Mouse (Mus musculus) midbrain, embryonic 14.5 days (tissue): Measurements from ENCODE around the gene Mettl7b. TPM values are rescaled to one million over a fixed set of nuclear protein-coding genes. Genes with fewer than 3 reads are reported as not detected.
A peak's percentile ranks its signal among the peaks of the same experiment; 100 is the strongest.

Experiments
- ATAC-seq: fragments of 200-750 bp; cut with Nextera tagmentation; 2 replicates; pipeline ENCODE4 v1.8.0; 2017; ENCODE audit warnings: moderate number of reproducible peaks, moderate library complexity; ENCODE audit not compliant: low FRiP score, low TSS enrichment
- DNase-seq: peaks from one replicate; pipeline ENCODE4 v3.0.0-alpha.2; 2015
- H3K27ac ChIP-seq: fragments of 300-500 bp; sonication (generic); replicated peaks from 2 replicates; pipeline ENCODE4 v1.5.1; 2014; ENCODE audit warnings: mild to moderate bottlenecking, low read depth, low read length, moderate library complexity
- H3K27me3 ChIP-seq: fragments of 300-500 bp; sonication (generic); 2 replicates; pipeline ENCODE4 v1.6.1; 2014; ENCODE audit warnings: low read length, control low read depth, mixed read lengths; ENCODE audit not compliant: control insufficient read depth, insufficient read depth
- H3K36me3 ChIP-seq: fragments of 300-500 bp; sonication (generic); 2 replicates; pipeline ENCODE4 v1.6.1; 2014; ENCODE audit warnings: low read length, control low read depth; ENCODE audit not compliant: control insufficient read depth, insufficient read depth
- H3K4me1 ChIP-seq: fragments of 300-500 bp; sonication (generic); 2 replicates; pipeline ENCODE4 v1.6.1; 2014; ENCODE audit warnings: mild to moderate bottlenecking, antibody characterized with exemption, low read length, control low read depth; ENCODE audit not compliant: control insufficient read depth, insufficient read depth
- H3K4me2 ChIP-seq: fragments of 300-500 bp; sonication (generic); 2 replicates; pipeline ENCODE4 v1.6.1; 2014; ENCODE audit warnings: mild to moderate bottlenecking, low read length, moderate library complexity
- H3K4me3 ChIP-seq: fragments of 300-500 bp; sonication (generic); replicated peaks from 2 replicates; pipeline ENCODE4 v1.5.1; 2014; ENCODE audit warnings: low read depth, low read length
- H3K9ac ChIP-seq: fragments of 300-500 bp; sonication (generic); replicated peaks from 2 replicates; pipeline ENCODE4 v1.6.1; 2014; ENCODE audit warnings: mild to moderate bottlenecking, low read length, moderate library complexity
- H3K9me3 ChIP-seq: fragments of 300-500 bp; sonication (generic); 2 replicates; pipeline ENCODE4 v1.6.1; 2016; ENCODE audit warnings: low read length, control low read depth, mixed read lengths; ENCODE audit not compliant: control insufficient read depth
- WGBS: fragments of 180-500 bp; shearing (Covaris S2); extraction: QIAGEN DNeasy Blood & Tissue Kit; methylation state at CpG from one replicate; pipeline ENCODE4 v1.1.7; 2014; 5-methylcytosine and 5-hydroxymethylcytosine counted together
- polyA plus RNA-seq: library from polyadenylated mRNA; unstranded; fragments of >200 nt; fragmentation: Nextera tagmentation; extraction: Ambion mirVana; gene quantifications from 2 replicates; pipeline ENCODE4 v1.2.1, GENCODE M21; 2014

The Mettl7b gene
- polyA plus RNA-seq, 1 experiment from 2014 or later = not detected

GRCm38 (mm10) chr10:128980644-128981365 is 20.0 kb upstream of the Mettl7b start:
- H3K4me1 ChIP-seq = no peaks in the 10 kb centered on the region
- H3K36me3 ChIP-seq = no peaks in the 10 kb centered on the region
- WGBS = 87% methylated on average over 3 of the region's 3 CpGs
- ATAC-seq (no peak; the same call in 1 of the 2 replicates), DNase-seq (no peak)
- H3K27ac ChIP-seq = no peak overlapping the region
- H3K4me3 ChIP-seq = no peak overlapping the region
- H3K9me3 ChIP-seq = no peaks in the 10 kb centered on the region
- H3K4me2 ChIP-seq = no peak overlapping the region
- H3K9ac ChIP-seq = no peak overlapping the region
- no peaks in the 10 kb centered on the region for H3K27me3 ChIP-seq

GRCm38 (mm10) chr10:128977522-128978114 is 16.8 kb upstream of the Mettl7b start:
- Histone ChIP-seq H3K9me3 (no peaks in the 10 kb centered on the region), H3K9ac (no peak overlapping the region), H3K27ac (no peak overlapping the region), H3K27me3 (no peaks in the 10 kb centered on the region), H3K4me1 (no peaks in the 10 kb centered on the region), H3K36me3 (no peaks in the 10 kb centered on the region), H3K4me3 (no peak overlapping the region), H3K4me2 (no peak overlapping the region)
- peak; percentile 85 for DNase-seq
- WGBS = 27% methylated on average over 9 of the region's 9 CpGs
- ATAC-seq = peak; percentile 77

GRCm38 (mm10) chr10:128976395-128976794 is 15.6 kb upstream of the Mettl7b start:
- Histone ChIP-seq H3K9ac (no peak overlapping the region), H3K4me2 (no peak overlapping the region), H3K4me1 (no peaks in the 10 kb centered on the region), H3K9me3 (no peaks in the 10 kb centered on the region), H3K36me3 (no peaks in the 10 kb centered on the region), H3K27ac (no peak overlapping the region), H3K4me3 (no peak overlapping the region), H3K27me3 (no peaks in the 10 kb centered on the region)
- DNase-seq (no peak), ATAC-seq (no peak)
- 71% methylated on average over 3 of the region's 3 CpGs for WGBS

- H3K27me3 ChIP-seq = no peaks in the 10 kb centered on the region
- ATAC-seq = no peak
- no peak overlapping the region for H3K27ac ChIP-seq
- no peak overlapping the region for H3K4me3 ChIP-seq
- no peak for DNase-seq
- 73% methylated on average over 4 of the region's 4 CpGs for WGBS
- no peak overlapping the region for H3K9ac ChIP-seq
- no peaks in the 10 kb centered on the region for H3K9me3 ChIP-seq
- H3K36me3 ChIP-seq = no peaks in the 10 kb centered on the region
- H3K4me1 ChIP-seq = no peaks in the 10 kb centered on the region
- H3K4me2 ChIP-seq = no peak overlapping the region
Measured at GRCm38 (mm10) chr10:128972841-128973240, 12.1 kb upstream of the Mettl7b start.

- Histone ChIP-seq H3K9ac (no peak overlapping the region), H3K4me3 (no peak overlapping the region), H3K27ac (no peak overlapping the region), H3K9me3 (no peaks in the 10 kb centered on the region), H3K27me3 (no peaks in the 10 kb centered on the region), H3K36me3 (no peaks in the 10 kb centered on the region), H3K4me1 (no peaks in the 10 kb centered on the region), H3K4me2 (no peak overlapping the region)
- WGBS = 56% methylated on average over 1 of the region's 1 CpGs
- DNase-seq (no peak), ATAC-seq (no peak)
Measured at GRCm38 (mm10) chr10:128970740-128971250, 10.0 kb upstream of the Mettl7b start.

- Histone ChIP-seq H3K27ac (no peak overlapping the region), H3K4me3 (no peak overlapping the region), H3K36me3 (no peaks in the 10 kb centered on the region), H3K4me1 (no peaks in the 10 kb centered on the region), H3K27me3 (no peaks in the 10 kb centered on the region), H3K9ac (no peak overlapping the region), H3K4me2 (no peak overlapping the region), H3K9me3 (no peaks in the 10 kb centered on the region)
- DNase-seq (no peak), ATAC-seq (no peak)
- WGBS = 64% methylated on average over 1 of the region's 1 CpGs
Measured at GRCm38 (mm10) chr10:128968341-128968749, 7.6 kb upstream of the Mettl7b start.

- Histone ChIP-seq H3K4me3 (no peak overlapping the region), H3K36me3 (no peaks in the 10 kb centered on the region)
- 92% methylated on average over 6 of the region's 6 CpGs for whole genome bisulfite sequencing
Measured at GRCm38 (mm10) chr10:128965871-128966270, 5.1 kb upstream of the Mettl7b start.

GRCm38 (mm10) chr10:128964961-128965360 is 4.2 kb upstream of the Mettl7b start:
- no peaks in the 10 kb centered on the region for H3K4me1 ChIP-seq
- H3K27ac ChIP-seq = no peak overlapping the region
- 73% methylated on average over 2 of the region's 2 CpGs for WGBS
- no peaks in the 10 kb centered on the region for H3K27me3 ChIP-seq
- no peaks in the 10 kb centered on the region for H3K9me3 ChIP-seq
- no peak overlapping the region for H3K9ac ChIP-seq
- no peak for DNase-seq
- no peak overlapping the region for H3K4me3 ChIP-seq
- no peaks in the 10 kb centered on the region for H3K36me3 ChIP-seq
- no peak for ATAC-seq
- no peak overlapping the region for H3K4me2 ChIP-seq

More at GRCm38 (mm10) chr10:128965871-128966270, 5.1 kb upstream of the Mettl7b start:
- ATAC-seq = no peak
- DNase-seq = no peak
- Histone ChIP-seq H3K9ac (no peak overlapping the region), H3K27me3 (no peaks in the 10 kb centered on the region), H3K9me3 (no peaks in the 10 kb centered on the region), H3K4me2 (no peak overlapping the region), H3K27ac (no peak overlapping the region), H3K4me1 (no peaks in the 10 kb centered on the region)

GRCm38 (mm10) chr10:128960142-128960541 is 646 bp downstream of the Mettl7b start:
- Histone ChIP-seq H3K9me3 (no peaks in the 10 kb centered on the region), H3K4me2 (no peak overlapping the region), H3K4me3 (no peak overlapping the region), H3K9ac (no peak overlapping the region), H3K27me3 (no peaks in the 10 kb centered on the region), H3K4me1 (no peaks in the 10 kb centered on the region), H3K27ac (no peak overlapping the region), H3K36me3 (no peaks in the 10 kb centered on the region)
- no peak for DNase-seq
- WGBS = 67% methylated on average over 4 of the region's 4 CpGs
- ATAC-seq = no peak
